Mouse (Mus musculus) intestine, embryonic 15.5 days (tissue): Measurements from ENCODE around the gene Pear1. TPM values are rescaled to one million over a fixed set of nuclear protein-coding genes. Genes with fewer than 3 reads are reported as not detected.

Experiments
- ATAC-seq: fragments of 200-750 bp; cut with Nextera tagmentation; 2 replicates; pipeline ENCODE4 v1.8.0; 2017; ENCODE audit warnings: moderate TSS enrichment, moderate library complexity
- H3K27ac ChIP-seq: fragments of 300-500 bp; sonication (generic); 2 replicates; pipeline ENCODE4 v1.5.1; 2015; ENCODE audit warnings: mild to moderate bottlenecking, inconsistent platforms
- H3K27me3 ChIP-seq: fragments of 300-500 bp; sonication (generic); replicated peaks from 2 replicates; pipeline ENCODE4 v1.6.1; 2015; ENCODE audit warnings: inconsistent platforms
- H3K36me3 ChIP-seq: fragments of 300-500 bp; sonication (generic); 2 replicates; pipeline ENCODE4 v1.6.1; 2015; ENCODE audit warnings: inconsistent platforms
- H3K4me1 ChIP-seq: fragments of 300-500 bp; sonication (generic); replicated peaks from 2 replicates; pipeline ENCODE4 v1.6.1; 2015; ENCODE audit warnings: inconsistent platforms
- H3K4me2 ChIP-seq: fragments of 300-500 bp; sonication (generic); replicated peaks from 2 replicates; pipeline ENCODE4 v1.6.1; 2015; ENCODE audit warnings: mild to moderate bottlenecking, inconsistent platforms
- H3K4me3 ChIP-seq: fragments of 300-500 bp; sonication (generic); replicated peaks from 2 replicates; pipeline ENCODE4 v1.5.1; 2015; ENCODE audit warnings: inconsistent platforms
- H3K9ac ChIP-seq: fragments of 300-500 bp; sonication (generic); 2 replicates; pipeline ENCODE4 v1.6.1; 2015; ENCODE audit warnings: inconsistent platforms
- H3K9me3 ChIP-seq: fragments of 300-500 bp; sonication (generic); 2 replicates; pipeline ENCODE4 v1.6.1; 2016; ENCODE audit warnings: inconsistent platforms
- WGBS: fragments of 180-500 bp; shearing (Covaris S2); methylation state at CpG from one replicate; pipeline ENCODE4 v1.1.7; 2015; 5-methylcytosine and 5-hydroxymethylcytosine counted together
- polyA plus RNA-seq: library from polyadenylated mRNA; unstranded; fragments of >200 nt; fragmentation: Nextera tagmentation; extraction: Ambion mirVana; gene quantifications from 2 replicates; pipeline ENCODE4 v1.2.1, GENCODE M21; 2015

Pear1 gene
- polyA plus RNA-seq, 1 experiment from 2014 or later = 22.6 TPM

DNA sequence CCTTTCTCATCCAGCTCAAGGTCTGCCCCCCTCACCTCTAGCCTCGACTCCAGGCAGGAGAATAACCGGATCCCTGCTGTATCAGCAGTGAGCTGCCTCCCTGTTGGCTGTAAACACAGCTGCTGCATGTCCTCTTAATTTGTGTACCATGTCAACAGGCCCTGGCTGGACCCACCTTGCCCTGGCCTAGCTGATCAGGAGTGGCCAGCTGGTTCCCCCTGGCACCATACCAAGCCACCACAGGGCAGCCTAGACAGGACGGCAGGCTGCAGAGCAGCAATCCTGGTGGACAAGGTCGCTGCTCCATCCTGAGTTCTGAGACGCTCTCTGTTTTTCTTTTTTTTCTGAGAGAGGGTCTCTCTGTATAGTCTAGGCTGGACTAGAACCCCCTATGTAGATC, 22.4 kb downstream of the Pear1 start:
- 46% methylated on average over 5 of the region's 5 CpGs for WGBS
- H3K4me1 ChIP-seq = peaks cover 17% of the 10 kb centered on the region; the same call in 1 of the 2 replicates
- peaks cover 86% of the 10 kb centered on the region for H3K27me3 ChIP-seq
- no peak overlapping the region for H3K4me2 ChIP-seq
- no peak overlapping the region for H3K9ac ChIP-seq
- H3K36me3 ChIP-seq = no peaks in the 10 kb centered on the region
- no peaks in the 10 kb centered on the region for H3K9me3 ChIP-seq
- no peak overlapping the region for H3K4me3 ChIP-seq
- H3K27ac ChIP-seq = no peak overlapping the region
- ATAC-seq = no peak

- Histone ChIP-seq H3K4me1 (peaks cover 25% of the 10 kb centered on the region), H3K27ac (no peak within 1 kb of the TSS), H3K27me3 (peaks cover 90% of the 10 kb centered on the region), H3K9ac (peak within 1 kb of the TSS; percentile 33; the same call in 1 of the 2 replicates), H3K36me3 (no peaks in the 10 kb centered on the region), H3K4me3 (peak within 1 kb of the TSS; percentile 34), H3K4me2 (peak within 1 kb of the TSS; percentile 79), H3K9me3 (no peaks in the 10 kb centered on the region)
- WGBS = 2% methylated on average over 29 of the region's 29 CpGs
- no peak for ATAC-seq
Observed at GRCm38 (mm10) chr3:87796736-87797334, 27.3 kb downstream of the Pear1 start, which contains the start of gene Insrr. Gene Insrr (plus strand): TSS chr3:87796951.

- Histone ChIP-seq H3K4me3 (peak overlapping the region; percentile 32), H3K9me3 (no peaks in the 10 kb centered on the region), H3K27me3 (peaks cover 93% of the 10 kb centered on the region), H3K4me1 (peaks cover 25% of the 10 kb centered on the region), H3K4me2 (peak overlapping the region; percentile 58), H3K27ac (no peak overlapping the region), H3K36me3 (no peaks in the 10 kb centered on the region), H3K9ac (peak overlapping the region; percentile 34; the same call in 1 of the 2 replicates)
- ATAC-seq = peak; percentile 32; the same call in 1 of the 2 replicates
- 16% methylated on average over 33 of the region's 33 CpGs for whole genome bisulfite sequencing
Observed at GRCm38 (mm10) chr3:87795336-87796277, 28.5 kb downstream of the Pear1 start.

DNA sequence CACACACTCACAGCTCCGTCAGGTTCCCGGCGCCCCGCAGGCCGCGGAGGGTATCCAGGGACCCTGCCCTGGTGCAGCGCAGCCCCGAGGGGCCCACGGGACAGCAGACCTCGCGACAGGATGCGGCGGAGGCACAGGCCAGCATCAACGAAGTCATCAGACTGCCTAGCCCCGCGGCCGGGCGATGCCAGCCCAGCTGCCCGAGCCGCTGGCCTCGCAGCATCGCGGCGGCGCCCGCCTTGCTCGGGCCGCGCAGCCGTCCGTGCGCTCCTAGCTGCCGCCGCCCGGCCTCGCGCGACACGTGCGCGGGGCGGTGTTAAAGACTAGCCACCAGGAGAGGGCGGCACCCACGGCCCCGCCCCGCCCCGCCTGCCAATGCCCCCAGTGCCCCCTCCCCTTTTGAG, 29.2 kb downstream of the Pear1 start, which contains the start of gene Ntrk1:
Gene Ntrk1, minus strand, starts transcription at position 241 of the 404 bp plus-strand sequence.
- Histone ChIP-seq H3K4me1 (peaks cover 27% of the 10 kb centered on the region), H3K27me3 (peaks cover 93% of the 10 kb centered on the region), H3K36me3 (no peaks in the 10 kb centered on the region), H3K9me3 (no peaks in the 10 kb centered on the region), H3K4me3 (peak within 1 kb of the TSS; percentile 32), H3K4me2 (peak within 1 kb of the TSS; percentile 58), H3K27ac (no peak within 1 kb of the TSS), H3K9ac (peak within 1 kb of the TSS; percentile 34; the same call in 1 of the 2 replicates)
- 1% methylated on average over 35 of the region's 47 CpGs for WGBS
- ATAC-seq = peak; percentile 69

- no peak overlapping the region for H3K4me2 ChIP-seq
- no peak overlapping the region for H3K4me3 ChIP-seq
- no peaks in the 10 kb centered on the region for H3K9me3 ChIP-seq
- peaks cover 20% of the 10 kb centered on the region for H3K4me1 ChIP-seq
- peaks cover 48% of the 10 kb centered on the region for H3K27me3 ChIP-seq
- no peak for ATAC-seq
- no peak overlapping the region for H3K27ac ChIP-seq
- H3K36me3 ChIP-seq = no peaks in the 10 kb centered on the region
- 0 out of 2 replicates have a peak overlapping the region, but pooled peaks have one; percentile 22 for H3K9ac ChIP-seq
- 26% methylated on average over 5 of the region's 5 CpGs for WGBS
Observed at GRCm38 (mm10) chr3:87789768-87790167, 34.3 kb downstream of the Pear1 start.

GRCm38 (mm10) chr3:87789248-87789647, 34.9 kb downstream of the Pear1 start:
- 9% methylated on average over 1 of the region's 1 CpGs for WGBS

DNA sequence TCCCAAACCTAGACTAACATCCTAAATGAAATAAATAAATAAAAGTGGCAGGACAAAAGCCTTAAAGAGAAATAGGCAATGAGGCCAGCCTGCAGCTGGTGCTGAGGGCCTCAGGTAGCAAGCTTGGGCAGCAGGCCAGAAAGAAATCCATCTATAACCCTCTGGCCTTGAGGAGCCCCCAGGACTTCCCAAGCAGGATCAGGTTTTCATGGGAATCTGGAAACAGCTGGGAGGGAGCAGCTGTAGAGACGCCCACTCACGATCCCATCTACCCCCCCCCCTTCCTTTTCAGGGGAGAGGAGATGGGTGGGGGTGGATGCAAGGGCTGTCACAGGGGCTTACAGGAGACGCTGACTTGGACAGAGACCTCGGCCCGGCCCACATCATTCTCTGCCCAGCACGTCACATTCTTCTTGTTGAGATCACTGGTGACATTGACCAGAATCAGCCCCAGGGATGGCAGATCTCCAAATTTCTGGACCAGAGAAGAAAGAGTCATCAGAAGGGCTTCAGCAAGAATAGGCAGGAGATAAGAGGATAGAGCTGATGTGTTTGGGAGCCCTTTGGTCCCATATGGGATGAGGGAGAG, 38.4 kb downstream of the Pear1 start:
- H3K27ac ChIP-seq = no peak overlapping the region
- no peaks in the 10 kb centered on the region for H3K9me3 ChIP-seq
- no peak overlapping the region for H3K4me2 ChIP-seq
- 28% methylated on average over 6 of the region's 6 CpGs for WGBS
- peaks cover 13% of the 10 kb centered on the region; the same call in 1 of the 2 replicates for H3K27me3 ChIP-seq
- H3K9ac ChIP-seq = no peak overlapping the region
- H3K36me3 ChIP-seq = no peaks in the 10 kb centered on the region
- H3K4me1 ChIP-seq = peaks cover 18% of the 10 kb centered on the region
- 0 out of 2 replicates have a peak, but pooled peaks have one; percentile 37 for ATAC-seq
- H3K4me3 ChIP-seq = no peak overlapping the region

More at GRCm38 (mm10) chr3:87789248-87789647, 34.9 kb downstream of the Pear1 start:
- Histone ChIP-seq H3K4me3 (no peak overlapping the region), H3K27me3 (peaks cover 43% of the 10 kb centered on the region), H3K4me1 (peaks cover 18% of the 10 kb centered on the region), H3K27ac (no peak overlapping the region), H3K36me3 (no peaks in the 10 kb centered on the region), H3K4me2 (no peak overlapping the region), H3K9ac (no peak overlapping the region), H3K9me3 (no peaks in the 10 kb centered on the region)
- peak; percentile 39; the same call in 1 of the 2 replicates for ATAC-seq

- H3K9me3 ChIP-seq = no peaks in the 10 kb centered on the region
- H3K9ac ChIP-seq = no peak overlapping the region
- peaks cover 18% of the 10 kb centered on the region for H3K4me1 ChIP-seq
- H3K36me3 ChIP-seq = no peaks in the 10 kb centered on the region
- ATAC-seq = no peak
- 0 out of 2 replicates have a peak, but pooled peaks cover 10% of the 10 kb centered on the region for H3K27me3 ChIP-seq
- no peak overlapping the region for H3K27ac ChIP-seq
- 68% methylated on average over 5 of the region's 5 CpGs for WGBS
- no peak overlapping the region for H3K4me2 ChIP-seq
- no peak overlapping the region for H3K4me3 ChIP-seq
Observed at GRCm38 (mm10) chr3:87785156-87785555, 39.0 kb downstream of the Pear1 start.

DNA sequence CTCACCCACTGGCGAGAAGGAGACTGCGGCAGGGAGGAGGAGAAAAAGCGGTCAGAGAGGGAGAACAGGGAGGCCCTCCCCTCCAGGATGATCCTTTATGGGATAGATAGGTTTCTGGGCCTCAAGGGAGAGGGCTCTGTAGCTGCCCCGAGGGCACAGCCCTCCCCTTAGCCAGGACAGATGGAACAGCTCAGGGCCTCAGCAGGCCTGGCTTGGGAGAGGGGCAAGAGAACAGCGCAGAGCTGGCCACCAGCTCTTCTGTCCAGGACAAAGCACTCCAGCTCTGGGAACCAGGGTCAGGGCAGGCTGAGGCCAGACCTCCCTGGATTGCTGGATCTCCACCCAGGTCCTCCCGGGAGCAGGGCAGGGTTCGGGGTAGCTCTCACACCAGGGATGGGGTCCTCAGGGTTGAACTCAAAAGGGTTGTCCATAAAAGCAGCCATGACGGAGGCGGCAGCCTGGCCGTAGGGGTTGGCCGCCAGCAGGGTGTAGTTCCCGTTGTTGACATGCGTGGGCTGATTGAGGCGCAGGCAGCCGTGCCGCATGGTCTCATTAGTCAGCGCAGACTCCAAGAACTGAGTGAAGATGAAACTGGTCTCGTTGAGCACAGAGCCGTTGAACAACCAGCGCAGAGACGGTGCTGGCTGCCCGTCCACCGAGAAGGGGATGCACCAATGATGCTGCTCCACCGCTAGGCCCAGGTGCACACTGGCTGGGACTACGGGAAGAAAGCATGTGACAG, 40.7 kb downstream of the Pear1 start:
- no peak for ATAC-seq
- Histone ChIP-seq H3K27ac (no peak overlapping the region), H3K9ac (no peak overlapping the region)

GRCm38 (mm10) chr3:87779086-87779485, 45.0 kb downstream of the Pear1 start:
- peaks cover 4% of the 10 kb centered on the region; the same call in 1 of the 2 replicates for H3K4me1 ChIP-seq
- H3K36me3 ChIP-seq = no peaks in the 10 kb centered on the region
- no peak overlapping the region for H3K9ac ChIP-seq
- no peak overlapping the region for H3K4me2 ChIP-seq
- no peak for ATAC-seq
- H3K9me3 ChIP-seq = no peaks in the 10 kb centered on the region
- H3K27me3 ChIP-seq = peaks cover 11% of the 10 kb centered on the region
- no peak overlapping the region for H3K4me3 ChIP-seq
- no peak overlapping the region for H3K27ac ChIP-seq
- whole genome bisulfite sequencing = 39% methylated on average over 2 of the region's 2 CpGs

More for the DNA sequence above, 40.7 kb downstream of the Pear1 start:
- Histone ChIP-seq H3K4me3 (no peak overlapping the region), H3K36me3 (no peaks in the 10 kb centered on the region), H3K27me3 (peaks cover 11% of the 10 kb centered on the region), H3K9me3 (no peaks in the 10 kb centered on the region), H3K4me1 (peaks cover 12% of the 10 kb centered on the region), H3K4me2 (no peak overlapping the region)
- WGBS = 78% methylated on average over 24 of the region's 25 CpGs

DNA sequence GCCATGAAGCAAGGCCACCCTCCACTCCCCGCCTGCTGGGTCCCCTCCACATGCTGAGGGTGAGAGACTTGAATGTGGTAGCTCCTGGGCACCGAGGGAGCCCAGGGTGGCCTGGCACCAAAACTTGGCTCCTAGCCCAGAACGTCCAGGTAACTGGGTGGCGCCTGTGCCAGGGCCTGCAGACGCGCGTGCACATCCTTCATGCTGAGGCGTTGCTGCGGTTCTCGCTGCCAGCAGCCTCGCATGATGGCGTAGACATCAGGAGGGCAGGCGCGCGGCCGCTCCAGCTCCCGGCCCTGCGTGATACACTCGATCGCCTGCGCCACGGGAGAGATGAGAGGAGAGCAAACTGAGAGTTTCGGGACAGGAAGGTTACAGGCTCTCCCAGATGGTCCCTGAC, 45.8 kb downstream of the Pear1 start:
- Histone ChIP-seq H3K27me3 (peaks cover 11% of the 10 kb centered on the region), H3K9ac (no peak overlapping the region), H3K9me3 (no peaks in the 10 kb centered on the region), H3K4me1 (peaks cover 4% of the 10 kb centered on the region; the same call in 1 of the 2 replicates), H3K36me3 (no peaks in the 10 kb centered on the region), H3K27ac (no peak overlapping the region), H3K4me3 (no peak overlapping the region), H3K4me2 (no peak overlapping the region)
- 57% methylated on average over 23 of the region's 23 CpGs for WGBS
- no peak for ATAC-seq
